Mouse (Mus musculus): ENCODE measurements at regions not wholly inside any gene's neighbourhood (a gene's known extent, or its start where the extent isn't known, plus 50 kb on each side); places are given as distances from the start of the nearest gene placed in this dataset.
A peak's percentile ranks its signal among the peaks of the same experiment; 100 is the strongest.

DNA sequence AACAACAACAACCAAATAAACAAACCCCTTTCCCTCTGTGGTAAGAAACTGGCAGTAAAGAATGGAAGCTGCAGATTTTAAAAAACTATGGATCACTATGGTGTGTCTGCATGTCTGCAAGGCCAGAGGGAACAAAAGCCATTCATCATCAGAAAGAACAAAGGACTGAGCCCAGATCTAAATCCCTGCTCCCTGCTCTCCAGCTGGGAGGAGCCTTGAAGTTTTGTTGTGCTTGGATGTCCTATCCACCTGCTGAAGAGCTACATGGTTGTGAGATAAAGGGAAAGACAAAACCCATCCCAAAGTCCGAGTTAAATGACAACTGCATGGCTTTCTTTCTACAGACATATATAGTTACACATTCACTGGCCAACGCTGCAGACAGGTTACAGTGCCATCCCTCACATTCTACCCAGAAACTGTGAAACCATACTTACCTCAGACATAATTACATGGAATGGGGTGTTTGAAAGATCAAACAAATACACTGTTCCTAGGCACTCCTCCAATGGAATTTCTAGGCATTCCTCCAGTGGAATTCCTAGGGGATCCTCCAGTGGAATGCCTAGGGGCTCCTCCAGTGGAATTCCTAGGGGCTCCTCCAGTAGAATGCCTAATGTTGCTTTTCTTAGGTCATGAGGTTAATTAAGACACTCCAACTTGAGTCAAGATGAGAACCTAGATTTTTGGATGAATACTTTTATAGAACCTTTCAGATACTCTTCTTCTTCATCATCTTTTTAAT, 2054.2 kb downstream of the A830018L16Rik start:
- Histone ChIP-seq H3K4me1 (peaks cover 5% of the 10 kb centered on the region; the same call in 1 of the 2 replicates), H3K4me3 (replicated peaks) (no peak overlapping the region), H3K4me2 (no peak overlapping the region), H3K9ac (no peak overlapping the region), H3K27me3 (no peaks in the 10 kb centered on the region), H3K9me3 (replicated peaks) (no peaks in the 10 kb centered on the region), H3K36me3 (no peaks in the 10 kb centered on the region), H3K27ac (no peak overlapping the region)
- peak; percentile 66; the same call in 1 of the 2 replicates for ATAC-seq (replicated peaks; ENCODE audit: low FRiP score)
- 46% methylated on average over 2 of the region's 2 CpGs for WGBS

DNA sequence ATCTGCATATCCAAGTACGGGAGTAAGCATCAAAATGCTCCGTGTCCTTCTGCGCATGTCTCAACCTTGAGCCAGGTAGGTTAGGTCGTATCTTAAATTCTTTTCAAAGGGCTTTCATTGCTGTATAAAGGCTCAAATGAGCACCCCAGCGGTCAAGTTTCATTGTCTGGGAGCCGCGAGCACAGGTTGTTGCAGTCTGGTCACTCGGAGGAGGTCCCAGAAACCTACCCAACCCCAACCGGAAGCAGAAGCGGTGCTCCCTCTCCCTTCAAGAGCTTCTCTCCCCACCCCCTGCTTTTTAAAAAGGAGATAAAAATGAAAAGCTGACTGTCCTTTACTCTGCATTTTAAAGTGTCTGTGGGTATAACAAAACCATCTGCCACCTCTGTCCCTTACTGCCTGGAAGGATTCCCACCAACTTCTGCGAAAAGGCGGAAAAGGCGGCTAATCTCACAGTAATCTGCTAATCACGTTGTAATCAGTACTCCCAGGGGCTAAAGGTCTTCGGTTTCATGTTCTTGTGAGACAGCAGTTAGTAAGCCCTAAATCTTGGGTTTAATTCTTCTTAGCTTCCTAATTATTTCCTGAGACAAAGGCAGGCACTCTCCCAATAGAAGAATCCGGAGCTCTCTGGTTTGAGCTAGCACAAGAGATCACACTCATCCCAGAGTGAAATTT, 2081.0 kb downstream of the A830018L16Rik start:
- Histone ChIP-seq H3K27ac (no peak overlapping the region), H3K4me2 (peak overlapping the region; percentile 57), H3K27me3 (no peaks in the 10 kb centered on the region; the same call in 1 of the 2 replicates), H3K4me1 (peaks cover 10% of the 10 kb centered on the region), H3K4me3 (replicated peaks) (peak overlapping the region; percentile 31), H3K9ac (0 out of 2 replicates have a peak overlapping the region, but pooled peaks have one; percentile 10), H3K36me3 (no peaks in the 10 kb centered on the region), H3K9me3 (replicated peaks) (no peaks in the 10 kb centered on the region)
- peak; percentile 49; the same call in 1 of the 2 replicates for ATAC-seq (replicated peaks; ENCODE audit: low FRiP score)
- WGBS: 9% methylated on average over 16 of the region's 16 CpGs

GRCm38 (mm10) chr1:13496386-13496785, 2082.5 kb downstream of the A830018L16Rik start:
- WGBS: 15% methylated on average over 2 of the region's 2 CpGs
- Histone ChIP-seq H3K27me3 (no peaks in the 10 kb centered on the region; the same call in 1 of the 2 replicates), H3K27ac (no peak overlapping the region), H3K9me3 (replicated peaks) (no peaks in the 10 kb centered on the region), H3K4me3 (replicated peaks) (no peak overlapping the region), H3K36me3 (no peaks in the 10 kb centered on the region), H3K9ac (no peak overlapping the region), H3K4me1 (peaks cover 10% of the 10 kb centered on the region), H3K4me2 (no peak overlapping the region)
- no peak for ATAC-seq (replicated peaks; ENCODE audit: low FRiP score)

DNA sequence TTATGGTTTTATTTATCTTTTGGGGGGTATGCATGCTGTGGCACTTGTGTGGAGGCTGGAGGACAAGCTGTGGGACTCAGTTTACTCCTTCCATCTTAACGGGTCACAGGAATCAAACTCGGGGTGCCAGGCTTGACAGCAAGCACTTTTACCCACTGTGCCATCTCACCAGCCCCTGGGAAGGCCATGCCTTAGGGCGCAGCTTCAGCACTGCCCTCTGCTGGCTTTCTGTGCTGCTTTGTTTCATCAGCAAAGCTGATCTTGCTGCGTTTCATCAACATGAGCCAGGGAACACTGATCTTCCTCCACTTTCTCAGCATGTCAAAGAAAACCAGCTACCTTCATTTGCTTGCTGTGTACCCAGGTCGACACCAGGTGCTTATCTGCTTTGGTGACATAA, 2086.6 kb downstream of the A830018L16Rik start:
- no peak for ATAC-seq (replicated peaks; ENCODE audit: low FRiP score)
- Histone ChIP-seq H3K4me2 (no peak overlapping the region), H3K4me1 (0 out of 2 replicates have a peak, but pooled peaks cover 1% of the 10 kb centered on the region), H3K4me3 (replicated peaks) (no peak overlapping the region), H3K36me3 (no peaks in the 10 kb centered on the region), H3K9me3 (replicated peaks) (no peaks in the 10 kb centered on the region), H3K27ac (no peak overlapping the region), H3K27me3 (no peaks in the 10 kb centered on the region), H3K9ac (no peak overlapping the region)
- 37% methylated on average over 5 of the region's 5 CpGs for WGBS

- Histone ChIP-seq H3K36me3 (no peaks in the 10 kb centered on the region), H3K27ac (no peak overlapping the region), H3K9ac (no peak overlapping the region), H3K27me3 (no peaks in the 10 kb centered on the region), H3K4me1 (no peaks in the 10 kb centered on the region), H3K9me3 (replicated peaks) (no peaks in the 10 kb centered on the region), H3K4me3 (replicated peaks) (no peak overlapping the region), H3K4me2 (no peak overlapping the region)
- 58% methylated on average over 4 of the region's 4 CpGs for WGBS
- ATAC-seq (replicated peaks; ENCODE audit: low FRiP score): no peak
These were observed 2088.0 kb downstream of the A830018L16Rik start for GRCm38 (mm10) chr1:13501938-13502337.

GRCm38 (mm10) chr1:13513761-13514160, 2099.9 kb downstream of the A830018L16Rik start:
- Histone ChIP-seq H3K27ac (no peak overlapping the region), H3K4me3 (replicated peaks) (no peak overlapping the region), H3K36me3 (no peaks in the 10 kb centered on the region), H3K9ac (no peak overlapping the region), H3K9me3 (replicated peaks) (no peaks in the 10 kb centered on the region; the same call in none of the 2 replicates), H3K27me3 (no peaks in the 10 kb centered on the region), H3K4me2 (no peak overlapping the region), H3K4me1 (no peaks in the 10 kb centered on the region)
- no peak for ATAC-seq (replicated peaks; ENCODE audit: low FRiP score)
- WGBS: 93% methylated on average over 11 of the region's 11 CpGs

Measured in kidney, embryonic 15.5 days (tissue).